Mouse (Mus musculus) neural tube, embryonic 14.5 days (tissue): ENCODE measurements around the gene Proser3. TPM values are rescaled to one million over a fixed set of nuclear protein-coding genes. Genes with fewer than 3 reads are reported as not detected.

ENCODE experiments used
- ATAC-seq: fragments of 200-750 bp; cut with Nextera tagmentation; 2 replicates; pipeline ENCODE4 v1.8.0; 2017; ENCODE audit warnings: low read depth, mild to moderate bottlenecking, moderate TSS enrichment, moderate library complexity
- H3K27ac ChIP-seq: fragments of 300-500 bp; sonication (generic); 2 replicates; pipeline ENCODE4 v1.5.1; 2014; ENCODE audit warnings: low read depth, mild to moderate bottlenecking, control low read depth, low read length, moderate library complexity, mixed read lengths
- H3K27me3 ChIP-seq: fragments of 300-500 bp; sonication (generic); 2 replicates; pipeline ENCODE4 v1.6.1; 2014; ENCODE audit warnings: low read length; ENCODE audit not compliant: control insufficient read depth, insufficient read depth
- H3K36me3 ChIP-seq: fragments of 300-500 bp; sonication (generic); 2 replicates; pipeline ENCODE4 v1.6.1; 2014; ENCODE audit warnings: low read length, mixed read lengths; ENCODE audit not compliant: control insufficient read depth, insufficient read depth
- H3K4me1 ChIP-seq: fragments of 300-500 bp; sonication (generic); 2 replicates; pipeline ENCODE4 v1.6.1; 2014; ENCODE audit warnings: low read length; ENCODE audit not compliant: control insufficient read depth, insufficient read depth
- H3K4me2 ChIP-seq: fragments of 300-500 bp; sonication (generic); 2 replicates; pipeline ENCODE4 v1.6.1; 2014; ENCODE audit warnings: mild to moderate bottlenecking, low read depth, low read length, control low read depth
- H3K4me3 ChIP-seq: fragments of 300-500 bp; sonication (generic); 2 replicates; pipeline ENCODE4 v1.5.1; 2014; ENCODE audit warnings: low read depth, low read length, control low read depth, mixed read lengths
- H3K9ac ChIP-seq: fragments of 300-500 bp; sonication (generic); replicated peaks from 2 replicates; pipeline ENCODE4 v1.6.1; 2014; ENCODE audit warnings: low read depth, mild to moderate bottlenecking, control low read depth, low read length, mixed read lengths
- H3K9me3 ChIP-seq: fragments of 300-500 bp; sonication (generic); 2 replicates; pipeline ENCODE4 v1.6.1; 2016; ENCODE audit warnings: low read length; ENCODE audit not compliant: control insufficient read depth
- WGBS: fragments of 180-500 bp; shearing (Covaris S2); extraction: QIAGEN DNeasy Blood & Tissue Kit; methylation state at CpG from one replicate; pipeline ENCODE4 v1.1.7; 2014; 5-methylcytosine and 5-hydroxymethylcytosine counted together
- microRNA-seq: library from miRNA; unstranded; fragments of <30 nt; microRNA quantifications from one replicate; pipeline ENCODE4, GENCODE M21; 2016
- polyA plus RNA-seq: library from polyadenylated mRNA; unstranded; fragments of >200 nt; fragmentation: Nextera tagmentation; extraction: Ambion mirVana; gene quantifications from 2 replicates; pipeline ENCODE4 v1.2.1, GENCODE M21; 2014

Proser3 gene
- polyA plus RNA-seq, 1 experiment from 2014 or later: 11.1 TPM

DNA sequence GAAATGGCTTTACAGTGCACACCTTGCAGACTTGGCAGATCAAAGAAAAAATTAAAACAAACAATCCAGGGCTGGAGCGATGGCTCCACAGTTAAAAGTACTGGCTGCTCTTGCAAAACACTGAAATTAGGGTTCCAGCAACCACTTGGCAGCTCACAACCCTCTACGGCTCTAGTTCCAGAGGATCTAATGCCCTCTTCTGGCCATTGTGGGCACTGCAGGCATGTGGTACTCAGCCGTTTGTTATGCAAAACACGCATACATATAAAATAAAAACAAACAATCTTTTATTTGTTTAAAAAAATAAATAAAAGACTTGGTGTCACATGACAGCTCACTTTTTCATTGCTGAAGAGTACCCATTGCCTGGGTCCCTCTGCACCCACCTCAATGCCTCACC lies 59.3 kb downstream of the Proser3 start:
- H3K27ac ChIP-seq: no peak overlapping the region
- H3K9me3 ChIP-seq: no peaks in the 10 kb centered on the region
- H3K4me1 ChIP-seq: no peaks in the 10 kb centered on the region
- no peak overlapping the region for H3K4me2 ChIP-seq
- H3K4me3 ChIP-seq: no peak overlapping the region
- H3K9ac ChIP-seq: no peak overlapping the region
- ATAC-seq: no peak
- WGBS: 14% methylated on average over 4 of the region's 4 CpGs
- no peaks in the 10 kb centered on the region for H3K27me3 ChIP-seq
- H3K36me3 ChIP-seq: no peaks in the 10 kb centered on the region

DNA sequence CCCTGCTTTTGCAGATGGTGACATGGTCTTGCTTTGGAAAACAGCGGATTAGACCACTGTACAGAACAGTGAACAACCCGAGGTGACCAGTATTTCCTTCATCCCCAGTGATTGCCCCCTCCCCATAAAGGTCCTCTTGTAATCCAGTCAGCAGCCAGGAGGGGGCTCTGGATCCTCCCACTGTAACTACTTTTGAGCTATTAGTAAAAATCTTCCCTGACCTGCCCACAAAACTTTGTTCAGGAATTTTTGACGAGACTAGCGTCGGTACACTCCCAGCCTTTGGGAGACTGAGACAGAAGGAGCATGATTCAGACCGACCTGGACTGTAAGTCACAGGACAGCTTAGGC lies 61.2 kb downstream of the Proser3 start:
- no peak overlapping the region for H3K27ac ChIP-seq
- no peaks in the 10 kb centered on the region for H3K9me3 ChIP-seq
- no peaks in the 10 kb centered on the region for H3K4me1 ChIP-seq
- H3K9ac ChIP-seq: no peak overlapping the region
- no peak overlapping the region for H3K4me2 ChIP-seq
- WGBS: 28% methylated on average over 6 of the region's 6 CpGs
- ATAC-seq: no peak
- no peaks in the 10 kb centered on the region for H3K27me3 ChIP-seq
- H3K36me3 ChIP-seq: no peaks in the 10 kb centered on the region
- no peak overlapping the region for H3K4me3 ChIP-seq

DNA sequence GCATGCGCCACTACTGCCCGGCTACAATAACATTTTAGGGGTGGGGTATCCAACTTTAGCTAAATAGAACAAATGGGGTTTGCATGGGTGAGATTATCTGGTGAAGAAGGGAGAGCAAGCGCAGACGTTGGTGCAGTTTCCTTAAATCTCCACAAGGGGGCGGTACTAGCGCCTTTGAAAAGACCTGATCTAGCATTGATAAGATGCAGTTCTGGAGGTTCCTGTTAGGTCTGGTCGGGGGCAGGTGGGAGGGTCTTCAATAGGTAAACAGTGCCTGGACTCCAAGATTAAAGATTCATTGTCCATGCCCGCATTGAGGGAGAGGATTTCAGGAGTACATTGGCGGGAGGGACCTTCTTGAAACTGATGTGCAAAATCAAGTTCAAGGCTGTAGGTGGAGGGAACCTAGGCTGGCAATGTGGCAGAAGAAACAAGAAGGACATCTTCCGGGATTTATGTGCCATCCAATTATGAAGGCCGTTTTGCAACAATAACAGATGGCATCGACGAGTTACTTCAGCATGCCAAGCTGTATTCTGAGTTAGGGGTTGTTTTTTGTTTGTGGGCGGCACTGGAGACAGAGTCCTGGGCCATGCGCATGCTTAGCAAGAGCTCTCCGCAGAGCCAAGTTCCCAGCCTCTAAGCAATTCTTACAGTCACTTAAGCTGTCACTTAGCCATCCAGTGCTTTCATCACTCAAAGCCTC lies 61.7 kb downstream of the Proser3 start:
- Histone ChIP-seq H3K4me1 (no peaks in the 10 kb centered on the region), H3K9me3 (no peaks in the 10 kb centered on the region), H3K4me3 (no peak overlapping the region), H3K9ac (no peak overlapping the region), H3K27me3 (no peaks in the 10 kb centered on the region), H3K27ac (no peak overlapping the region), H3K4me2 (no peak overlapping the region), H3K36me3 (no peaks in the 10 kb centered on the region)
- WGBS: 34% methylated on average over 16 of the region's 16 CpGs
- no peak for ATAC-seq

Small RNA genes within 50 kb of the gene (microRNA-seq; reads per million reads assigned to microRNA genes)
- gene Gm38670: not detected
- gene Mir3569: not detected

Other genes with a start within 250 kb of the Proser3 start
- gene Alkbh6, start 243.6 kb downstream of the Proser3 start, polyA plus RNA-seq: 134 and 137 TPM in 2 replicates
- 12.7 and 16.9 TPM in 2 replicates for gene Syne4, start 237.5 kb downstream of the Proser3 start, polyA plus RNA-seq
- gene E130208F15Rik, start 230.6 kb downstream of the Proser3 start, polyA plus RNA-seq: not detected in 2 replicates
- gene Sdhaf1, start 228.4 kb downstream of the Proser3 start, polyA plus RNA-seq: 16.3 and 20.1 TPM in 2 replicates
- gene Lrfn3, start 189.5 kb downstream of the Proser3 start, polyA plus RNA-seq: 12.2 and 14.1 TPM in 2 replicates
- gene Tyrobp, start 138.5 kb downstream of the Proser3 start, polyA plus RNA-seq: 23.3 and 39.9 TPM in 2 replicates
- 1.1 TPM in 1 of 2 replicates, not detected in the other for gene Hcst, start 132.4 kb downstream of the Proser3 start, polyA plus RNA-seq
- 2.5 and 3.1 TPM in 2 replicates for gene Nfkbid, start 130.6 kb downstream of the Proser3 start, polyA plus RNA-seq
- 641 and 675 TPM in 2 replicates for gene Aplp1, start 106.8 kb downstream of the Proser3 start, polyA plus RNA-seq
- 0.27 and 0.89 TPM in 2 replicates for gene Kirrel2, start 94.6 kb downstream of the Proser3 start, polyA plus RNA-seq
- gene Nphs1, start 94.0 kb downstream of the Proser3 start, polyA plus RNA-seq: 0.30 TPM in 1 of 2 replicates, not detected in the other
- not detected in 2 replicates for gene Prodh2, start 58.7 kb downstream of the Proser3 start, polyA plus RNA-seq
- 110 and 111 TPM in 2 replicates for gene Arhgap33, start 17.2 kb downstream of the Proser3 start, polyA plus RNA-seq
- 7.0 and 8.4 TPM in 2 replicates for gene Hspb6, start 121 bp downstream of the Proser3 start, polyA plus RNA-seq
- gene Lin37, start 7.5 kb upstream of the Proser3 start, polyA plus RNA-seq: 55.4 and 57.4 TPM in 2 replicates
- gene U2af1l4, start 11.0 kb upstream of the Proser3 start, polyA plus RNA-seq: 99.4 and 99.6 TPM in 2 replicates
- gene Gm49396, start 11.0 kb upstream of the Proser3 start, polyA plus RNA-seq: 8.1 and 9.4 TPM in 2 replicates
- gene Psenen, start 11.3 kb upstream of the Proser3 start, polyA plus RNA-seq: 111 and 126 TPM in 2 replicates
- gene Igflr1, start 13.1 kb upstream of the Proser3 start, polyA plus RNA-seq: 2.8 and 3.7 TPM in 2 replicates
- gene Kmt2b, start 36.4 kb upstream of the Proser3 start, polyA plus RNA-seq: 13.6 and 14.6 TPM in 2 replicates
- 0.30 and 0.35 TPM in 2 replicates for gene Zbtb32, start 46.6 kb upstream of the Proser3 start, polyA plus RNA-seq
- 0.43 and 0.62 TPM in 2 replicates for gene Upk1a, start 60.5 kb upstream of the Proser3 start, polyA plus RNA-seq
- gene Cox6b1, start 73.9 kb upstream of the Proser3 start, polyA plus RNA-seq: 1,118 and 1,342 TPM in 2 replicates
- gene Etv2, start 83.6 kb upstream of the Proser3 start, polyA plus RNA-seq: not detected in 2 replicates
- 98.3 and 110 TPM in 2 replicates for gene Rbm42, start 98.0 kb upstream of the Proser3 start, polyA plus RNA-seq
- 22.4 and 23.9 TPM in 2 replicates for gene Haus5, start 112.7 kb upstream of the Proser3 start, polyA plus RNA-seq
- not detected in 2 replicates for gene Pmis2, start 119.3 kb upstream of the Proser3 start, polyA plus RNA-seq
- gene 2200002J24Rik, start 146.6 kb upstream of the Proser3 start, polyA plus RNA-seq: not detected in 2 replicates
- 1.9 and 2.9 TPM in 2 replicates for gene Atp4a, start 159.9 kb upstream of the Proser3 start, polyA plus RNA-seq
- gene Tmem147, start 177.2 kb upstream of the Proser3 start, polyA plus RNA-seq: 286 and 323 TPM in 2 replicates
- gene Gapdhs, start 191.4 kb upstream of the Proser3 start, polyA plus RNA-seq: 0.90 and 1.2 TPM in 2 replicates
- 1.7 and 2.0 TPM in 2 replicates for gene Sbsn, start 199.2 kb upstream of the Proser3 start, polyA plus RNA-seq
- 0.73 and 2.3 TPM in 2 replicates for gene Dmkn, start 211.5 kb upstream of the Proser3 start, polyA plus RNA-seq
- gene Krtdap, start 235.6 kb upstream of the Proser3 start, polyA plus RNA-seq: 0.88 TPM in 1 of 2 replicates, not detected in the other